In the genomic region with DNA sequence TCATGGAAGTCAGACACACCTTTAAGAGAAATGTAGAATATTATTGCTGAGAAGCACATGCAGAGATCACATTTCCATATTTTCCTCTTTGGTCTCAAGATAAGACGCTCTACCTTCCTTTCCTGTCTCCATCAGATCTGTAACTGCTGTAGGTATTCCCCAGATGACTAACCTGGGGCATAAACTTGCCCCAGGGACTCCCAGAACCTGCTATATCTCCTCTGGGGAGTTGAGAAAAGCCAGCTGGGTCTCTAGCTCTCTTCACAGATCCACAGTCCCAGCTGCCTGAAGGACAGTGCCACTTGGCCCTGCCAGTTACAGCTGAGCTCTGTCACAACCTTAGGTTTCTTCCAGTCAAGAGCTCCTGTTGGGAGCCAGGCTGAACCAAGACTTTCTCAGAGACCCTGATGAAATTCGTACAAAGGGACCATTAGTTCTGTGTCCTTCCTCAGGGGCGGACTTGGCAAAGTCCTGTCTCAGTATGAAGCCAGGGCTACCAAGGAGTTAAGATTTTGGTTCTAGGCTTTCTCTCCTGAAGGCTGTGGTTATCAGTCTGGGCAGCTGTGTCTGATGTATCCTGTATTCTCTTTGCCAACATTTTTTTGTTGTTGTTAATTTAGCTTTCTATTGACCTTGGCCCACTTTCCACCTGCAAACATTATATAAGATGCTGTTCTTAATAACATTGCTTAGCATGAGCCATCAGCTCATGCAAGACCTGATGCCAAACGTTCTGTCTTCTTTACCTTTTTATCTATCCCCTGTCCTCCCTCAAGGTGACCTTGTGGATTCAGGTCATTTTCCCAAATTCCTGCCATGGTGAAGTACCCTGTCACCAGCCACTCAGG, we compare ENCODE assay signal across 1 mouse cellular context.
TF ChIP-seq lines count a peak whose summit lies in the region.

No protein-coding gene starts in this region.

TF ChIP-seq in CH12.LX, 34 proteins besides CTCF, POLR2A, EP300 and RAD21 (continued from another document):
- TF ChIP-seq MAX (IDR thresholded peaks at IDR 0.05; ENCODE audit: low read length) (peak; percentile 63; the same call in 1 of the 2 replicates), MAFK (IDR thresholded peaks at IDR 0.05; ENCODE audit: insufficient replicate concordance, low read length) (0 out of 2 replicates have a peak, but pooled peaks have one; percentile 24), CHD1 (IDR thresholded peaks at IDR 0.05; ENCODE audit: low read depth, low read length) (no peak), HCFC1 (IDR thresholded peaks at IDR 0.05; ENCODE audit: low read depth, low read length) (no peak), TCF12 (IDR thresholded peaks at IDR 0.05; ENCODE audit: low read depth, low read length) (peak; percentile 62; the same call in 1 of the 2 replicates), IRF4 (IDR thresholded peaks at IDR 0.05; ENCODE audit: low read depth, low read length) (peak; percentile 80), MYC (IDR thresholded peaks at IDR 0.05; ENCODE audit: low read depth, low read length) (peak; percentile 36; the same call in 1 of the 2 replicates), JUN (IDR thresholded peaks at IDR 0.05; ENCODE audit: insufficient read depth, low read depth, low read length) (0 out of 2 replicates have a peak, but pooled peaks have one; percentile 5), GABPA (IDR thresholded peaks at IDR 0.05; ENCODE audit: insufficient replicate concordance, low read depth, low read length) (no peak), JUND (conservative IDR thresholded peaks at IDR 0.05; ENCODE audit: low read depth, low read length) (peak; percentile 41; the same call in 1 of the 2 replicates), ZMIZ1 (IDR thresholded peaks at IDR 0.05; ENCODE audit: low read depth, low read length) (no peak)
